Mouse (Mus musculus) ES-E14 (cell line): ENCODE measurements around the gene Pagr1b. TPM values are rescaled to one million over a fixed set of nuclear protein-coding genes. Genes with fewer than 3 reads are reported as not detected.
A peak's percentile ranks its signal among the peaks of the same experiment; 100 is the strongest.

Experiments
- DNase-seq: peaks from one replicate; pipeline ENCODE4 v3.0.0-alpha.2; 2013; ENCODE audit warnings: low read depth, low spot score
- H3K27ac ChIP-seq: 2 replicates; pipeline ENCODE4 v1.5.1; 2012; ENCODE audit warnings: low read depth, mild to moderate bottlenecking, low read length, moderate library complexity, mixed read lengths; ENCODE audit not compliant: poor library complexity, insufficient read depth, severe bottlenecking
- H3K36me3 ChIP-seq: 2 replicates; pipeline ENCODE4 v1.6.1; 2012; ENCODE audit warnings: mild to moderate bottlenecking, low read length, moderate library complexity, mixed read lengths; ENCODE audit not compliant: control insufficient read depth, poor library complexity, insufficient read depth, severe bottlenecking
- H3K4me1 ChIP-seq, 2 experiments: fragments of 150-350 bp in 1 of 2; sonication (generic) in 1 of 2; 2 replicates each; pipeline ENCODE4 v1.6.1; 2012; ENCODE audit warnings: low read length in 2 of 2, mild to moderate bottlenecking in 1 of 2, mixed read lengths in 1 of 2; ENCODE audit not compliant: control insufficient read depth in 2 of 2, insufficient read depth in 2 of 2, poor library complexity in 1 of 2
- H3K4me3 ChIP-seq, 2 experiments: fragments of 150-350 bp in 1 of 2; sonication (generic) in 1 of 2; 2 replicates each; pipeline ENCODE4 v1.5.1; 2012; ENCODE audit warnings: low read length in 2 of 2, low read depth in 1 of 2, mild to moderate bottlenecking in 1 of 2, mixed read lengths in 1 of 2; ENCODE audit not compliant: insufficient read depth in 1 of 2, poor library complexity in 1 of 2, severe bottlenecking in 1 of 2
- H3K9ac ChIP-seq: 2 replicates; pipeline ENCODE4 v1.6.1; 2012; ENCODE audit warnings: low read depth, mild to moderate bottlenecking, low read length, mixed read lengths; ENCODE audit not compliant: poor library complexity, insufficient read depth, severe bottlenecking
- H3K9me3 ChIP-seq: fragments of 150-350 bp; sonication (generic); 2 replicates; pipeline ENCODE4 v1.6.1; 2012; ENCODE audit warnings: low read depth, mild to moderate bottlenecking, low read length; ENCODE audit not compliant: control insufficient read depth, insufficient read depth
- CHD2 ChIP-seq: IDR thresholded peaks from 2 replicates; pipeline ENCODE4 v1.6.1; 2014; ENCODE audit warnings: mild to moderate bottlenecking, low read depth, low read length, inconsistent platforms
- HCFC1 ChIP-seq: IDR thresholded peaks from 2 replicates; pipeline ENCODE4 v1.6.1; 2012; ENCODE audit warnings: low read length, inconsistent platforms, borderline replicate concordance; ENCODE audit not compliant: insufficient read depth
- MAFK ChIP-seq: IDR thresholded peaks from 2 replicates; pipeline ENCODE4 v1.6.1; 2014; ENCODE audit warnings: mild to moderate bottlenecking, low read depth, low read length, inconsistent platforms; ENCODE audit not compliant: insufficient read depth
- ZC3H11A ChIP-seq: IDR thresholded peaks from 2 replicates; pipeline ENCODE4 v1.6.1; 2012; ENCODE audit warnings: low read depth, mild to moderate bottlenecking, inconsistent platforms, low read length, borderline replicate concordance
- ZNF384 ChIP-seq: IDR thresholded peaks from 2 replicates; pipeline ENCODE4 v1.6.1; 2012; ENCODE audit warnings: low read depth, low read length, inconsistent platforms
- in situ Hi-C, 2 experiments: fragments of 600-800 bp; cut with MboI; formaldehyde crosslinking; loops; one replicate each; pipeline ENCODE4 v1.15.1; 2025; ENCODE audit warnings: low sequenced_read_pairs in 2 of 2, inconsistent platforms in 1 of 2; ENCODE audit not compliant: unreplicated experiment in 2 of 2
- total RNA-seq: library from RNA; depleted of rRNA; stranded (reverse); fragments of 300-350 nt; gene quantifications from 2 replicates; pipeline ENCODE4 v1.2.3, GENCODE M21; 2012

Gene Pagr1b
- total RNA-seq, 1 experiment = 1.3 TPM

- Histone ChIP-seq H3K9me3 (no peaks in the 10 kb centered on the region), H3K4me3 (no peak overlapping the region), H3K36me3 (peaks cover 12% of the 10 kb centered on the region), H3K9ac (peak overlapping the region; percentile 22; the same call in 1 of the 2 replicates), H3K27ac (peak overlapping the region; percentile 28), H3K4me1 (peaks cover 2 to 7% of the 10 kb centered on the region in 2 experiments; a peak in 3 of 4 replicates)
- TF ChIP-seq CHD2 (no peak), HCFC1 (no peak), MAFK (no peak), ZNF384 (no peak), ZC3H11A (no peak)
- in situ Hi-C loops = no loop called here
- DNase-seq = no peak
Observed at GRCm38 (mm10) chr7:127014993-127015392, 1.3 kb downstream of the Pagr1b start.

DNA sequence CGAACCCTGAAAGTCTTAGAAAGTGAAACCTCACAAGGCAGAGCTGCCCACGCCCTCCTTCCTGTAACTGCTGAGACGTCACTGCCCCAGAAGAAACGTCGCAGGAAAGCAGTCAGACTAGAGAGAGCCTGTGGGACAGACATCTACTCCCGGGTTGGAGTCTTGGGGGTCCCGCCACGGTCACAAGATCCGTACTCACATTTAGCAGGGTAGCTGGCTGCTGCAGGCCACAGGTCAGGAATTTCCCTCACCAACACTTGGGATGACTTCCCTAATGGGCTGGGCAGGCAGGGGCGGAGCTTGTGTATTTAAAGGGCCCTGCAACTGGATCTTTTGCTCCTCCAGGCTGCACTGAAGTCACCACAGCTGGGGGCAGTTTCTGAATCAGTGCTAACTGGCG is 2.0 kb downstream of the Pagr1b start, which contains the start of gene Mvp:
Gene Mvp, minus strand, starts transcription at position 302 of the 400 bp plus-strand sequence.
- in situ Hi-C loops = no loop called here
- TF ChIP-seq MAFK (no peak), HCFC1 (no peak), ZC3H11A (no peak), ZNF384 (no peak), CHD2 (no peak)
- H3K36me3 ChIP-seq = peaks cover 12% of the 10 kb centered on the region
- no peak for DNase-seq
- no peaks in the 10 kb centered on the region for H3K9me3 ChIP-seq
- H3K4me3 ChIP-seq = peak within 1 kb of the TSS; percentile 53 to 68
- H3K27ac ChIP-seq = peak within 1 kb of the TSS; percentile 28
- peak within 1 kb of the TSS; percentile 58; the same call in 1 of the 2 replicates for H3K9ac ChIP-seq
- peaks cover 2 to 8% of the 10 kb centered on the region in 2 experiments; a peak in 3 of 4 replicates for H3K4me1 ChIP-seq

GRCm38 (mm10) chr7:127013385-127013784 is 2.9 kb downstream of the Pagr1b start:
- Histone ChIP-seq H3K27ac (no peak overlapping the region), H3K9ac (no peak overlapping the region; the same call in 1 of the 2 replicates), H3K9me3 (no peaks in the 10 kb centered on the region), H3K4me3 (no peak overlapping the region), H3K36me3 (peaks cover 12% of the 10 kb centered on the region), H3K4me1 (peaks cover 2 to 14% of the 10 kb centered on the region in 2 experiments; a peak in 3 of 4 replicates)
- DNase-seq = no peak
- in situ Hi-C loops = no loop called here
- no peak for TF ChIP-seq ZC3H11A

DNA sequence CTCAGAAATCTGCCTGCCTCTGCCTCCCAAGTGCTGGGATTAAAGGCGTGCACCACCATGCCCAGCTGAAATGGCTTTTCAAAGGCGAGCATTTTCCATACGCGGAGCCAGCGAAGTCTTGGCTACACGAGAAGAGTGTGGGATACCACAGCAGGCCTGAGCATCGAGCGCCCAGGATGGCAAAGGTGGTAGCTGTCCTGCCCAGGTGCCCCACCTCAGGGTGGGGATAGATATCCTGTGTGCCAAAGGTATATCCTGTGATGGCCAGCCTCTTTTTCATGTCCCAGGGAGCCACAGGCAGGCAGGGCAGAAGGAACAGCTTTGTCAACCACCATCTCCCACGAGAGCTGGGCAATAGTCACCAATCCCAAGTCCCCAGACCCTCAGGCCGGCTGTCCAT is 3.4 kb downstream of the Pagr1b start:
- H3K9ac ChIP-seq = no peak overlapping the region
- no peak for TF ChIP-seq HCFC1
- TF ChIP-seq CHD2 = no peak
- TF ChIP-seq MAFK = no peak
- no peak for TF ChIP-seq ZNF384
- no peak for TF ChIP-seq ZC3H11A
- H3K4me3 ChIP-seq = no peak overlapping the region
- no peak overlapping the region for H3K27ac ChIP-seq
- H3K36me3 ChIP-seq = peaks cover 12% of the 10 kb centered on the region
- no peak for DNase-seq
- H3K4me1 ChIP-seq = peaks cover 2 to 18% of the 10 kb centered on the region in 2 experiments; a peak in 3 of 4 replicates
- H3K9me3 ChIP-seq = no peaks in the 10 kb centered on the region
- in situ Hi-C loops = no loop called here

- no peak overlapping the region for H3K4me3 ChIP-seq
- peaks cover 2 to 21% of the 10 kb centered on the region in 2 experiments; a peak in 3 of 4 replicates for H3K4me1 ChIP-seq
- no peak for DNase-seq
- no peaks in the 10 kb centered on the region for H3K9me3 ChIP-seq
- H3K27ac ChIP-seq = no peak overlapping the region
- no peak for TF ChIP-seq CHD2
- TF ChIP-seq MAFK = no peak
- no peak for TF ChIP-seq ZC3H11A
- TF ChIP-seq ZNF384 = no peak
- TF ChIP-seq HCFC1 = no peak
- no peak overlapping the region for H3K9ac ChIP-seq
- in situ Hi-C loops = no loop called here
- peaks cover 12% of the 10 kb centered on the region for H3K36me3 ChIP-seq
Observed at GRCm38 (mm10) chr7:127012374-127012773, 3.9 kb downstream of the Pagr1b start.
